Mouse (Mus musculus): ENCODE measurements around the gene Flvcr1. TPM values are rescaled to one million over a fixed set of nuclear protein-coding genes. Genes with fewer than 3 reads are reported as not detected.

The Flvcr1 gene
- polyA plus RNA-seq, 1 experiment from 2014 or later, result 5.2 TPM

DNA sequence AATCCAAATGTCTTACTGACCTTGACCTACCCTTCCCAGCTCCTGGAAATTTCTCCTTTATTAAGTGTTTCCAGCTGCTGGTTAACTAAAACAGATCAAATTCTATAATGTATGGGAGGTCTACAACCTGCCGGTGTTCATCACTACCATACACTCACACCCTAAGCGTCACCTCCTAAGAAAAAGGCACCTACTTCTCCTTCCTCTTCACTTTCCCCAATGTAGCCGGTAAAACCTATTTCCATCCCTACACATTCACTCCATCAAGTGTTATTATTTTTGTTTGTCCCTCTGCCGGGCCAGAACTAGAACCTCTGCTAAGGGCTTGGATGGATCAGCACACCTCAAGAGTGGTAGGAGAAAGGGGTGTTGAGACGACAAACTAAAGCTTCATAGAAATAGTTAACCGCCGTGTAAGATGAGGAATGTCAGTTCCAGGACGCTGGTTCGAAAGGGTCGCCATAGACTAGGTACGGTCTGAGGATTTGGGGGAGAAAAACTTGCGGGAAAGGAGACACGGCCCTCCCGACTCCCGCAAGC lies 36.4 kb upstream of the Flvcr1 start:
- Histone ChIP-seq H3K36me3 (peaks cover 20% of the 10 kb centered on the region), H3K4me1 (peaks cover 20% of the 10 kb centered on the region), H3K4me3 (peak overlapping the region; percentile 86), H3K4me2 (replicated peaks) (peak overlapping the region; percentile 87), H3K27ac (peak overlapping the region; percentile 69), H3K9ac (peak overlapping the region; percentile 89), H3K27me3 (no peaks in the 10 kb centered on the region), H3K9me3 (no peaks in the 10 kb centered on the region)
- 2% methylated on average over 15 of the region's 15 CpGs for WGBS
- peak; percentile 21 for ATAC-seq (ENCODE audit: low FRiP score, low read depth)

DNA sequence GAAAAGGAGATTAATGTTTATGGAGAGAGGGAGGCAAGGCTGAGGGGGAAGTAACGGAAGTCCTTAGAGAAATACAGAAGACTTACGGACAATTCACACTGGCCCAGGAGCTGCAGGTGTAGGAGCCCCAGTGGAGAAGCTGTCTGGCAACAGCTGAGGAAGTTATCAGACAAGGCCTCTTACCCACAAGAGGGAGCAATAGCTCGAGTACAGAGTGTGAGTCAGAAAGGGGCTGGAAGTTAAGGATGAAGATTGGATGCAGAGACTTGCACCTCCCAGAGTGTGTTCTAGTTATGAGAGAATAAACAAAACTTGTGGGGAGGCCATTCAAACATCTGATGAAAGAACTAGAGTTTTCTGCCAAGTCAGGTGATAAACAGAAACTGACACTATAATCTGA lies 31.5 kb upstream of the Flvcr1 start:
- H3K27ac ChIP-seq, result no peak overlapping the region
- ATAC-seq (ENCODE audit: low FRiP score, low read depth), result no peak
- H3K36me3 ChIP-seq, result peaks cover 4% of the 10 kb centered on the region; the same call in 1 of the 2 replicates
- H3K9ac ChIP-seq, result no peak overlapping the region
- H3K4me2 ChIP-seq (replicated peaks), result no peak overlapping the region
- 0 out of 2 replicates have a peak, but pooled peaks cover 7% of the 10 kb centered on the region for H3K4me1 ChIP-seq
- WGBS, result 69% methylated on average over 3 of the region's 3 CpGs
- H3K27me3 ChIP-seq, result no peaks in the 10 kb centered on the region
- H3K9me3 ChIP-seq, result no peaks in the 10 kb centered on the region
- no peak overlapping the region for H3K4me3 ChIP-seq

DNA sequence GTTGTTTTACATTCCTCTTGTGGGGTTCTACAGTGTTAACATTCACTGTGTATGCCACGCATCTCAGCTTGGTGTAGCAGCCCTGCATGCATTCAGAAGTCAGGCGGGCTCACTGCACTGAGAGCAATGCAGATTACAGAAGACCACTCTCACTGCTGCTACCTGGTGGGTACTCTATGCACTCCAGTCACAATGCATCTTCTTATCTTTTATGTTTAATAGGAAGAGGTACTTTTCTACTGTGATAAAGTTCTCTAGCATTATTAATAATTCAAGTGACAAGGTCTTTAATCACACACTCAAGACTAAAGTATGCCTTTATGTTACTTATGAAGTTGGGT lies 29.5 kb upstream of the Flvcr1 start:
- H3K9ac ChIP-seq, result no peak overlapping the region
- WGBS, result 71% methylated on average over 2 of the region's 2 CpGs
- no peak overlapping the region for H3K27ac ChIP-seq

DNA sequence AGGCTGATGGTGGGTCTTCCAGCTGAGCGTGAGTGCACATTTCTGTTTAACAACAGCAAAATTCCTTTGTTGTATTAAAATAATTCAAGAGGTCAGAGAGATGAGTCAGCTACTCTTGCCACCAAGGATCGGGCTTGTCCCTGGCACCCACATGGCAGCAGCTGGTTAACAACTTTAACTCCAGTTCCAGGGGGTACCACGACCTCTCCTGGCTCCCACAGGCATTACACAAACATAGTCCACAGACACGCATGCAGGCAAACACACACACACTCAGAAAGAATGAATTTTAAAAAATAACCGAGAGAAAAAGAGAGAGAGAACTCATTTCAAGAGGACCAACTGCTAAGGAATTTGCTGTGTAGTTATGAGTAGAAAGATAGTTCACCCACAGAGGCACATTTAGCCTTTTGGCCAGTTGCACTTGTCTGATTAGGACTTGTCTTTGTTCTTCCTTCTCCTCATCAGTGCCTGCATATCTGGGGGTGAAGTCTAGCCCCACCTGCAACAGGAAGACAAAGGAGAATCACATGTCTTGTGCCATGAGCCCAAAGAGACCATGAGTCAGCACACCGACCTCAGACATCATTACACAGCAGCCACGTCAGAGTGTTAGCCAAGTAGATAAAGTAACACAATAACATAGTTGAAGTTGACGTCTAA lies 29.0 kb upstream of the Flvcr1 start:
- 72% methylated on average over 8 of the region's 8 CpGs for WGBS
- H3K4me2 ChIP-seq (replicated peaks), result no peak overlapping the region
- H3K4me1 ChIP-seq, result no peaks in the 10 kb centered on the region
- no peak overlapping the region for H3K27ac ChIP-seq
- no peaks in the 10 kb centered on the region for H3K27me3 ChIP-seq
- no peaks in the 10 kb centered on the region for H3K9me3 ChIP-seq
- no peak overlapping the region for H3K9ac ChIP-seq
- peaks cover 4% of the 10 kb centered on the region; the same call in 1 of the 2 replicates for H3K36me3 ChIP-seq
- no peak for ATAC-seq (ENCODE audit: low FRiP score, low read depth)
- no peak overlapping the region for H3K4me3 ChIP-seq

More for the DNA sequence above, 29.5 kb upstream of the Flvcr1 start:
- Histone ChIP-seq H3K9me3 (no peaks in the 10 kb centered on the region), H3K4me3 (no peak overlapping the region), H3K4me1 (no peaks in the 10 kb centered on the region), H3K36me3 (peaks cover 4% of the 10 kb centered on the region; the same call in 1 of the 2 replicates), H3K4me2 (replicated peaks) (no peak overlapping the region), H3K27me3 (no peaks in the 10 kb centered on the region)
- ATAC-seq (ENCODE audit: low FRiP score, low read depth), result no peak

DNA sequence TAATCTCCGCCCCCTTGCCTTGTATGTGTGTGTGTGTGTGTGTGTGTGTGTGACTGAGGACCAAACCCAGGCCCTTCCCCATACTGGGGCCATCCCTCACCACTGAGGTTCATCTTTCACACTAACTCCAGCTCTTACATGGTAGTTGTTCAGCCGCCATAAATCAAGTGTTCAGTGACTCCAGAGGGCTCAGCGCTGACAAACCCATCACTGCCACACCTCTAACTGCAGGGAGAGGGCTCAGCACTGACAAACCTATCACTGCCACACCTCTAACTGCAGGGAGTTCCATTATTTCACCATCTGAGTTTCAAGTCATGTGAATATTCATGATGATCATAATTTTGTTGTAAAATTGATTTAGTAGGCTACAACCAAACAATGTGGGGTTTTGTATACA lies 27.6 kb upstream of the Flvcr1 start:
- Histone ChIP-seq H3K27ac (no peak overlapping the region), H3K27me3 (no peaks in the 10 kb centered on the region), H3K4me2 (replicated peaks) (no peak overlapping the region), H3K9ac (no peak overlapping the region), H3K36me3 (peaks cover 4% of the 10 kb centered on the region; the same call in 1 of the 2 replicates), H3K4me3 (no peak overlapping the region), H3K4me1 (no peaks in the 10 kb centered on the region), H3K9me3 (no peaks in the 10 kb centered on the region)
- 78% methylated on average over 3 of the region's 3 CpGs for WGBS
- ATAC-seq (ENCODE audit: low FRiP score, low read depth), result no peak

DNA sequence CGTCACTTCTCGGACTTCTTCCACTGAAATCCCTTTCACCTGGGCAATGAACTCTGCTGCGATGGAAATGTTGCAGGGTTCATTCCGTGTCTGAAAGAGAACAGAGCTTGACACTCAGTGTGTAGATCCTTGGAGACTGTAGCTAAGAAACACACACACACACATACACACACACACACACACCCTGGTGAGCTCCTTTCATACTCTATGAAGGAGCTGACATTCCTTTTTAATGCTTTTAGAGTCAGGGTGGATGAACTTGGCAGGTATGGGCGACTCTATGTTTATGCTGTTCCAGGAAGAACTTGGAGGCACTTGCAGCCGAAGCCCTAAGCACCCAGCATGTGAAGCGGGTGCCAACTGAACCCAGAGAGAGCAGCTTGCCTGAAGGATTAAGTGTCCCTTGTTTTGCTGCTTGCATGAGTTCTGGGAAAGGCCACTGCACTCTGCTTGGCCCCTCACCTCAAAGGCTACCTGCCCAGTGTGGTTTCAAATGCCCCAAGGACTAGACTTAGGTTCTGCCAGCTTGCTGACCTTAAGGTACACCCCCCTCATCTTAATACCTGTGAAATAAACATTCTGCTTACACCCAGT lies 20.4 kb upstream of the Flvcr1 start:
- no peak overlapping the region for H3K4me3 ChIP-seq
- 71% methylated on average over 7 of the region's 7 CpGs for WGBS
- no peaks in the 10 kb centered on the region for H3K27me3 ChIP-seq
- no peak overlapping the region for H3K4me2 ChIP-seq (replicated peaks)
- no peaks in the 10 kb centered on the region for H3K9me3 ChIP-seq
- no peaks in the 10 kb centered on the region for H3K4me1 ChIP-seq
- no peaks in the 10 kb centered on the region for H3K36me3 ChIP-seq
- no peak for ATAC-seq (ENCODE audit: low FRiP score, low read depth)
- H3K9ac ChIP-seq, result no peak overlapping the region
- H3K27ac ChIP-seq, result no peak overlapping the region

DNA sequence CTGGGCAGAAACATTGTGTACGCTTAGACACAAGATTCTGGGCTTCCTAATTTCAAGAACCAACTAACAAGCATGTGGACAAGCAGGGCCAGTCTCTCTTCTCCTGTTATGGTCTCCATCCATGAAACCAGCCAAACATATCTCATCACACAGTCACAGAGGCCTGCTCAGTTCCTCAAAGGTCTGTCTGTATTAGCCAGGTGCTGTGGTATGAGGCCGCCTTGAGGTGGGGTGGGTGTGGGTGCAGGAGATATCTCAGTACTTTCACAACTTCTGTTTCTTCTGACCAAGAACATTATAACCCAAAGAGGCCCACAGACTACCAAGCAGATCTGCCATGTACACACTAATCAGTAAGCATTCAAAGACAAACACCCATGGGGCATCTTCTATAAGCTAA lies 19.3 kb upstream of the Flvcr1 start:
- Histone ChIP-seq H3K9ac (no peak overlapping the region; the same call in 1 of the 2 replicates), H3K36me3 (no peaks in the 10 kb centered on the region), H3K4me2 (replicated peaks) (no peak overlapping the region), H3K27me3 (no peaks in the 10 kb centered on the region), H3K4me3 (no peak overlapping the region), H3K27ac (no peak overlapping the region), H3K4me1 (no peaks in the 10 kb centered on the region), H3K9me3 (no peaks in the 10 kb centered on the region)
- no peak for ATAC-seq (ENCODE audit: low FRiP score, low read depth)
- WGBS, result 95% methylated on average over 2 of the region's 2 CpGs

DNA sequence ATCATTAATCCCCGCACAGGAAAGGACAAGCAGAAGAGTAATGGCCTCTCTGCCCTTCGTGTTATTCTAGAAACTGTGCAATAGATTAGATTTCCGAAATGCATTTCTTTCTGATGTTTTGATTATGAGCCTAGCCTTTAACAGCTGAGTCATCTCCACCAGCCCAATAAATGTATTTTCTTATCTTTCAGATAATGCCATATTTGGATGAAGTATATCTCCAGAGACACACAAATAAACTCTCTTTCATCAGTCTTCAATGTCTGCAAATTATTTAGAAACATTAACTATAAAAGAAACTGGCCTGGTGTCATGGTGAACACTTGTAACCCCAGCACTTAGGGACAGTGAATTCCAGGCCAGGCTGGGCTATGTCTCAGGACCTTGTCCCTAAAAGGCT lies 16.7 kb upstream of the Flvcr1 start:
- WGBS, result 83% methylated on average over 3 of the region's 3 CpGs
- no peaks in the 10 kb centered on the region for H3K9me3 ChIP-seq
- H3K4me1 ChIP-seq, result no peaks in the 10 kb centered on the region
- no peak overlapping the region for H3K9ac ChIP-seq
- ATAC-seq (ENCODE audit: low FRiP score, low read depth), result no peak
- no peak overlapping the region for H3K27ac ChIP-seq
- no peaks in the 10 kb centered on the region for H3K27me3 ChIP-seq
- H3K4me2 ChIP-seq (replicated peaks), result no peak overlapping the region
- no peaks in the 10 kb centered on the region for H3K36me3 ChIP-seq
- H3K4me3 ChIP-seq, result no peak overlapping the region

DNA sequence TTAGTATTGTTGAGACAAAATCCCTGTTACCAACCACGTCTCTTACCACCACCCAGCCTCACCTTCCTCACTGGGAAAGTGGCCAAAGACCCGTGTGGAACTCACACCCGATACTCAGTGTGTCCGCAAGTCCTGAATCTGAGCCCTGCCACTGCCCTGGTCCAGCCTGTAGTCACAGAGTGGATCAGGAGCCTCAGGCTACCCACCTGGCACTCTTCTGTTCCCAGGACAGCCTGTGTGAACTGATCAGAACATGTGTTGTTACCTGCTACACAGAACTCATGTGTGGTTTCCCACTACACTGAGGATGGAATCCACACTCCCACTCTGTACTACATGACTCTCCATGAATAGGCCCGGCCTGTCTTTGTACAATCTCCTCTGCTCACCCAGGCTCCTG lies 16.1 kb upstream of the Flvcr1 start:
- H3K4me2 ChIP-seq (replicated peaks), result no peak overlapping the region
- H3K27me3 ChIP-seq, result no peaks in the 10 kb centered on the region
- no peaks in the 10 kb centered on the region for H3K9me3 ChIP-seq
- H3K27ac ChIP-seq, result no peak overlapping the region
- H3K4me3 ChIP-seq, result no peak overlapping the region
- WGBS, result 79% methylated on average over 5 of the region's 5 CpGs
- no peaks in the 10 kb centered on the region for H3K4me1 ChIP-seq
- H3K36me3 ChIP-seq, result no peaks in the 10 kb centered on the region
- H3K9ac ChIP-seq, result no peak overlapping the region
- no peak for ATAC-seq (ENCODE audit: low FRiP score, low read depth)

DNA sequence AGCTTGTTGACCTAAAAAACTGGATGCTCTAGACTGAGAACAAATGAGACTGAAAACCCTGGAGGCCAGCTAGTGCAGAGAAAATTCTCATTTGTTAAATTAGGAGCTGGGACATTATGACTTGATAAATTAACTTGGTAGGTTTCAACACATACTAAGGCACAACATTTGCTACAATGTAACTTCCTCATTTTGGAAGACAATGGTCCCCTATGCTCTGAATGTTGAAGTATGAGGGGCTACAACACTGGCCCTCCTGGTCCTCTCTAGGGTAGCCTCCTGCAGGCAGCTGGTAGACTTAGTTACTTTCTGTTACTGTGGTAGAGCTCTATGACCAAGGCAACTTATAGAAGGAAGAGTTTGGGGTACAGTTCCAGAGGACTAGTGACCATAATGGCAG lies 15.4 kb upstream of the Flvcr1 start:
- no peak overlapping the region for H3K27ac ChIP-seq
- no peaks in the 10 kb centered on the region for H3K9me3 ChIP-seq
- ATAC-seq (ENCODE audit: low FRiP score, low read depth), result no peak
- H3K4me2 ChIP-seq (replicated peaks), result no peak overlapping the region
- no peaks in the 10 kb centered on the region for H3K36me3 ChIP-seq
- no peaks in the 10 kb centered on the region for H3K27me3 ChIP-seq
- no peak overlapping the region for H3K9ac ChIP-seq
- no peaks in the 10 kb centered on the region for H3K4me1 ChIP-seq
- no peak overlapping the region for H3K4me3 ChIP-seq

DNA sequence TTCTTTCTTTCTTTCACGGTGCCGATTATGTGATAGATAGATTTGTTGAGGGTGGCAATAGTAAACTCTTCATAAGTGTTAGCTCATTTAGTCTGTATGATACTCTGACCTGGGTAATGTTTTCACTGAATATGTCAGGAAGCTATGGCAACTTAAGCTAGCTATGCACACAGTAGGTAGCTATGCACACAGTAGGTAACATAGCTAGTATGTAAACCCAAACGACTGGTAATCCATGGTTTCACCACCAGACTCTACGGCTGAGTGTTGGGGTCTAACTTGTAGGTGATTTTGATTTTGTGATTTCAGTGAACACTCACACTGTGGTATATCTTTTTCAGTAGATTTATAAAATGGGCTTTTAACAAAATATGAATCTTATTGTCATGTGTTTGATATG lies 12.0 kb upstream of the Flvcr1 start:
- ATAC-seq (ENCODE audit: low FRiP score, low read depth), result no peak
- 91% methylated on average over 4 of the region's 4 CpGs for WGBS

DNA sequence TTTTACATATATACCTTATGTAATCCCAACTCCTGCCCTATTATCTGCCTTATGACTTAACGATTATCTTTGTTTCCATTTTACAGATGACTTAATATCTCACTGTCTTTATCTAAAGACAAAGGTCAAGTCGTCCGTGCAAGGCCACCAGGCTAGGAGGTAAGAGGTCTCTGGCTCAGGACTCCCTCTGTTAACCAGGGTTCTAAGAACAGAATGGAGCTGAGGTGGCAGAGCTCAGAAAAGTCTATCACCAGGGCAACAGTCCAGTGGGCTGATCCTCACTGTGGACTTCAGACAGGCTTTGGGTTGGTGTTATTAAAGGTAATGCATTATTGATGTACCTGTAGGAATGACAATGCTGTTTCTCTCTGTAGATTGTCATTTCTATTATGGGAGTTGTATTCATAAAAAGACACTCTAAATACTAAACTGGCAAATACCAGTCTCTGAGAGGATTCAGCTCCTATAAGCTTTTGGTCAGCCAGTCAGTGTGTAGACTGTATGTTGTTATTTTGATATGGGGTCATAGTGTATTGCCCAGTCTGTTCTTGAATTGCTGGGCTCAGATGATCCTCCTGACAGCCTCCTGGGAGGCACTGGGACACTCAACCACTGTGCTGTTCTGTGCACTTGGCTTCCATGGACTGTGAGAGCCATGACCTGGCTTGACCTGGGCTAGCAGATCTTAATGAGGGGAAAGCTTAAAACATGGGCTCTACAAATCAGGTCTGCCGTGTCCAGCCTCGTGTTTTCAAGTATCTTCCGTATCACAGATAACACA lies 10.8 kb upstream of the Flvcr1 start, which contains the start of gene Spata45:
TSS of gene Spata45 (plus strand) at position 86 of the 781 bp plus-strand sequence.
- Histone ChIP-seq H3K4me3 (no peak within 1 kb of the TSS), H3K9me3 (no peaks in the 10 kb centered on the region), H3K27ac (no peak within 1 kb of the TSS), H3K4me2 (replicated peaks) (no peak within 1 kb of the TSS), H3K9ac (no peak within 1 kb of the TSS), H3K4me1 (no peaks in the 10 kb centered on the region), H3K27me3 (no peaks in the 10 kb centered on the region), H3K36me3 (no peaks in the 10 kb centered on the region)
- ATAC-seq (ENCODE audit: low FRiP score, low read depth), result no peak
- 75% methylated on average over 6 of the region's 6 CpGs for WGBS

More for the DNA sequence above, 12.0 kb upstream of the Flvcr1 start:
- H3K9ac ChIP-seq, result no peak overlapping the region
- H3K36me3 ChIP-seq, result no peaks in the 10 kb centered on the region
- H3K4me1 ChIP-seq, result no peaks in the 10 kb centered on the region
- no peak overlapping the region for H3K4me3 ChIP-seq
- H3K27me3 ChIP-seq, result no peaks in the 10 kb centered on the region
- no peaks in the 10 kb centered on the region for H3K9me3 ChIP-seq
- no peak overlapping the region for H3K27ac ChIP-seq
- H3K4me2 ChIP-seq (replicated peaks), result no peak overlapping the region

Measured in limb, embryonic 13.5 days (tissue).